Mouse (Mus musculus) layer of hippocampus, adult 11-12 months (tissue): ENCODE results near the gene Asic1.

Experiments
- DNase-seq: peaks from one replicate; pipeline ENCODE4 v3.0.0; 2022; ENCODE audit warnings: low spot score

Gene Asic1

DNA sequence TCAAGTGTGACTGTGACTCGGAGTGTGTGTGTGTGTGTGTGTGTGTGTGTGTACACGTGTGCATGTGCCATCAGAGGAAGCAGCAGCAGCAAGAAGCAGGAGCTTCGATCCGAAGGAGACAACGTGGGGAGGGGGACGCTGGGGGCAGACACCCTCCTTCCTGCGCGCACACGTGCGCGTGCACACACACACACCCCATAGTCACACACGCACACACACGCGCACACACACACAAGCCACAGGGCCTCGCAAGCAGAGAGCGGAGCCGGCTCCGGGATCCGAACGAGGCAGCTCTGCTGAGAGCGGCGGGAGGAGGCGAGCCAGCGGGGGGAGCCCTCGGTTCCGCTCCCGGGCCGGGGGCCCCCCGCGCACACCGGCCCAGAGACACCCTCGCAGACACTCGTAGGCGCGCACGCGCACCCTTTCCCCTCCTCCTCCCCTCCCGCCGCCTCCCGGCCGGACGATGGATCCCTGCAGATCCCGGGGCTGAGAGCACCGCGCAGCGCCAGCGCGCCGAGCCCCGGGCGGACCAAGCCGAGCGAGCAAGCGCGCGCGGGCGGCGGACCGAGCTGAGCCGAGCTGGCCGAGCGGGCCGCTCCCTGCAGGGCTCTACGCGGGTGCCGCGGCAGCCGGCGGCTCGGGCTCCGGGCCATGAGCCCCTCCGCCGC, at the start of gene Asic1:
Gene Asic1 (plus strand): TSS at position 215 of the 668 bp plus-strand sequence.
- peak; percentile 64 for DNase-seq

GRCm38 (mm10) chr15:99622063-99622462, 48.1 kb upstream of the Asic1 start:
- DNase-seq = no peak

DNA sequence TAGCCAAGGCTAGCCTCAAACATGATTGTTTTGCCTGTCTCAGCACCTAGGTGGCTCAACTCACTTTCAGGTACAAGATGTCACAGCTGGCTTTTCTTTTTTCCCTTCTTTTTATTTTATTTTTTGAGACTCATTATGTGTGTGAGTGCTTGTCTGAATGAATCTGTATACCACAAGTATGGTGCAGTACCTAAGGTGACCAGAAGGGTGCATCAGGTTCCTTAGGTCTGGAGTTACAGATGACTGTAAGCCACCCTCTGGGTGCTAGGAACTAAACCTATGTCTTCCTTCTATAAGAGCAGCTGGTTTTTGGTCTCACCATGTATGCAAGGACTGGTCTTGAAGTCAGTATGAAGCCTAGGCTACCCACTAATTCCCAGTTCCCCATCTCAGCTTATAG, 38.5 kb upstream of the Asic1 start:
- DNase-seq = no peak

GRCm38 (mm10) chr15:99634702-99635101, 35.5 kb upstream of the Asic1 start:
- DNase-seq = no peak

GRCm38 (mm10) chr15:99637405-99638123, 32.6 kb upstream of the Asic1 start:
- DNase-seq = no peak

GRCm38 (mm10) chr15:99638124-99638485, 32.1 kb upstream of the Asic1 start:
- no peak for DNase-seq

DNA sequence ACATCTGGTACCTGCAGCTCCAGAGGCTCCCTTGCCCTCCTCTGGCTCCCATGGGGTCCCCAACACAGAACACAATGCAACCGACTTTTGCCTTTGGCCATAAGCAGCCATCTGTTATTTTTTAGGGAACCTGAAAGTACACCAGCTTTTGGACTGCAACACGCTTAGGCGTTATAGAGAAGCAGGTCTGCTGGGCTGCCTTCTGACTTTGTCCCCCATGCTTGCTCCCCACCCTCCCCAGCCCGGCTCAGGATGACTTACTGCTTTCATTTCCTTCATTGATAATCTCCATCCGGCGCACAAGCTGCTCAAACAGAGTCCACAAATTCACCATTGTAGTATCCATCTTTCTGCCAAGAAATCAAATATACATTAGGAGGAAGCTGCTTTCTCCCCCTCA, 27.5 kb upstream of the Asic1 start:
- no peak for DNase-seq

- no peak for DNase-seq
Observed at GRCm38 (mm10) chr15:99643832-99644231, 26.3 kb upstream of the Asic1 start.

DNA sequence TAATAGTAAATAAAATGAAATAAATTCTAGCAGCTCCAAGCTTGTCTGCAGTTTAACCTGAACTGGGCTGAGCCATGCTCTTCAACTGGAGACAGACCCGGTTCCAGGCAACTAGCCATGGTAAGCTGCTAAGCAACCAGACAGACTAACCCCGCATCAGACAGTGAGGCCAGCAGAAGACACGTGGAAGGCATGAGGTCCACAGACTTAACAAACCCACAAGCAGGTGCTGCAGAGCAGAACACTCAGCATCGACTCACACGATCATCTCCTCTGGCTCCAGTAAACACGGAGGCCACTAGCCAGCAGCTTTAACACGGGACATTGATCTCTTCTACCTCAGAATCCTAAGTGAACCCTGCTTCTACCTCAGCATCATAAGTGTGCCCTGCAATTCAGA, 25.4 kb upstream of the Asic1 start:
- peak; percentile 37 for DNase-seq

GRCm38 (mm10) chr15:99648326-99648725, 21.8 kb upstream of the Asic1 start:
- DNase-seq = no peak

GRCm38 (mm10) chr15:99649067-99649761, 21.0 kb upstream of the Asic1 start:
- DNase-seq = no peak

- no peak for DNase-seq
Observed at GRCm38 (mm10) chr15:99650304-99650703, 19.9 kb upstream of the Asic1 start.

DNA sequence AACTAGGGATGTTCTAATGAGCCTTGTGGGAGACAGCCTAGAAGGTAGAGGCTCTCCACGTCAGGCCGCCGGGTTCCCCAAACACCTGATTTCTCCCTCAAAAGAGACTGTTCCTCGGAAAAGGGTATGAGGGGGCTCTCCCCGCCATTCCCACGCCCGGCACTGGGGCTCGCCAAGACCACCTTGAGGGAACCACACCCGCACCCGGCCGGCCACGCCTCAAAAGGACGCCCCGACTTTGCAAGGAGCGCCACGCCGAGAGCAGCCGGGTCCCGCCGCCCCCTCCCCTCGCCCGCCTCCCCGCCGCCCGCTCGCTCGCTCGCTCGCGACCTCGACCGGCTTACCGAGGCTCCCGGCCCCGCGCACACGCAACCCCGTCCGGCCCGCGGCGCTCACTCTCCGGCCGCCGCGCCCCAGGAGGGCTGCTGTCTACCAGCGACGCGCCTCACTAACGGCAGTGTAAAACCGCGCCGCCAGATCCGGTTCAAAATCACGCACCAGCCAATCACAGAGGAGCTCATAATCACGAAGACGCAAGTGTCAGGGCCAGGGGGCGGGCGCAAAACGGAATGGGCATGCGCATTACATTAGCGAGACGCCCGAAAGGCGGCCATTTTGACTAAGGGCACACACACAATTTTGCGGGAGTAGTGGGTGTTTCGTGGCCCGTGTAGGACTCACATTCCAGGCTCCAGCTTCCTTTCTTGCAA, 18.9 kb upstream of the Asic1 start, which contains the start of gene Racgap1:
Gene Racgap1 (minus strand): TSS at position 494 of the 710 bp plus-strand sequence.
- peak; percentile 98 for DNase-seq

DNA sequence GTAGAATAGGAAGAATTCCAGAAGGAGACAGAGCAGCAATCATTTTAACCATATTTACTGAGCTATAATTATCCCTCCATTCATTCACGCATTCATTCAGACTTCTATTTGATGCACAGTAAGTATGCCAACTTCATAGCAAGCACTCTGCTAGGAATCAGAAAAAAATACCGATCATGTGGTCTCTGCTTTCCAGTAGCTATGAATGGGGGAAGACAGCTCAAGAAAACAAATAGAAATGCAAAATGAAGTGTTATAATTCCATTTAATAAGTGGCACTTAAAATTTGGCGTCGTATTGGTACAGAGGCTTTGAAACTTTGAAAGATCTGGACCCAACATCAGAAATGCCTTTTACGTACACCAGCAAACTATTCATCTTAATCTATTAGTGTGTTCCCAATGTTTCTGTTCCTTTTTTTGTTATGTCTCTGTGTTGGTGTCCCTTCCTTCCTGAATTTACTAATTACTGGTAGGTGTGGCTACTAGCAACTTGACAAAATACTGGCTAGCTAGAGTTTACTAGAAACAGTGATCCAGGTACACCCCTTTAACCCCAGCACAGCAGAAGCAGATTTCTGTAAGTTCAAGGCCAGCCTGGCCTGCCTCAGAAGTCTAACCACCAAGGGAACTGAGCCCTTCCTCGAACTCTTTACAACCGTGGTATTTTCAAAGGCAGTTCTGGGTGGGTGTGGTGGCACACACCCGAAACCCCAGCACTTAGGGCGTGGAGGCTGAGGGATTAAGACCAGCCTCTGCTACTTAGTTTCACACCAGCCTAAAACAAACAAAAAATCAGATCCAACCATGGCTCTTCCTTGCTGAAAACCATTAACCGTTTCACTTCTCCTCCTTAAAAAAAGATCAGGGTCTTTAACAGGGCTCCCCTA, 17.9 kb upstream of the Asic1 start:
- no peak for DNase-seq

- no peak for DNase-seq
Observed at GRCm38 (mm10) chr15:99653291-99653690, 16.9 kb upstream of the Asic1 start.

DNA sequence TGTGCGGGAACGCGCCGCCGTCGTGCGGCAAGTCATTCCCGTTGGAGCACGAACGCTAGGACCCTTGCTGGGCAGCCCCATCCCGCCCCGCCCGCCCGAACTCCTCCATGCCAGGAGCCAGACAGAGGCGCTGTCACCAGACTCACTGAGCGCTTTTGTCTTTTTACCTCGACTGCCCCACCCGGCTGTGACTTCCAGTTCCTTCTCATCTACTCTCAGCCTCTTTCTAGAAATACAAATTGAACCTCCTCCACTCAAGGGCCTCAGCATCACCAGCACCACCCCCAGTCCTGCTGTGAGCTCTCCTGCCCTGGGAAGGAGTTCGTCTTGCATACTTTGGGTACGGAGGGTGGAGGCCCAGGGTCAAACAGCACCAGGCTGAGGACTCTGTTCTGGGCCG, 16.3 kb upstream of the Asic1 start:
- no peak for DNase-seq

GRCm38 (mm10) chr15:99655956-99656355, 14.2 kb upstream of the Asic1 start:
- DNase-seq = no peak

DNA sequence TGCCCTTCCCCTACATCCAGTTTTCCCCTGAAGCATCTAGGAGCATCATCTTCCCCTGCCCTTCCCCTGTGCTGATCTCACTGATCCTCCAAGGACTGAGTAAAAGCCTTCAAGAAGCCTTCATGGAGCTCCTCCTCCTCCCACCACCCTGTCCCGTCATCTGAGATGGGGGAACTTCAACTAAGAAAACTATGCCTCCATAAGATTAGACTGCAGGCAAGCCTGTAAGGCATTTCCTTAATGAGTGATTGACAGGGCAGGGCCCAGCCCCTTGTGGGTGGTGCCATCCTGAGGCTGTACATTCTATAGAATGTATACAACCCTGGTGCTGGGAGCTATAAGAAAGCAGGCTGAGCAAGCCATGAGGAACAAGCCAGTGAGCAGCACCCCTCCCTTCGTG, 11.7 kb upstream of the Asic1 start:
- DNase-seq = no peak

DNA sequence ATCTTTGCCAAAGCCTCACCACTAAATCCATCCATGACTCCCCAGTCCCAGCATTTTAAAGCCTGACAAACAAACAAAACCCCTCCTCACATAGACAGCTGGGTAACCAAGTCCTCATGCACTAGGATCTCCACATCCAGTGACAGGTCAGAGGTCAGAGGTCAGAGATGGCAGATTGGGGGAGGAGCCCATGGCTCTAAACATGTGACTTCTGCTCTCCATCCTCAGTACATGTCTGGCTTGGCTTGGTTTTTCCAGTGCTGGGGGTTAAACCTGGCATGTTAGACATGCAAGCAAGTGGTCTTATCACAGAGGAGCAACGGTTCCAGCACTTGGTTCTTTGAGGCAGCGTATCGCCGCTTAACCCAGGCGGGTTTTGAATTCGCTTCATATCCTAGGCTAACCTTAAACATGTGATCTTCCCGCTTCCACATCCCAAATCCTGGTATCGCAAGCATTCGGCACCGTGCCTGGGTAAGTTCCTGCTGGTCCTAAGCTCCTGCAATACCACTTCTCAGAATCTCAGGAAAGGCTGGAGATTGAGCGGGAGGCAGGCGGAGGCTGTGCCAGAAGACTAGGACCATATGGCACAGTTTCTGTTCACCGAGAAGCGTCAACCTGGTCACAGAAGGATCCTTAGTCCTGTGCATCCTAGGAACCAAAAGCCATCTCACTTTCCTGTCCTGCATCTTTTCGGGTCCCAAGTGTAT, 8.9 kb upstream of the Asic1 start:
- no peak for DNase-seq

DNA sequence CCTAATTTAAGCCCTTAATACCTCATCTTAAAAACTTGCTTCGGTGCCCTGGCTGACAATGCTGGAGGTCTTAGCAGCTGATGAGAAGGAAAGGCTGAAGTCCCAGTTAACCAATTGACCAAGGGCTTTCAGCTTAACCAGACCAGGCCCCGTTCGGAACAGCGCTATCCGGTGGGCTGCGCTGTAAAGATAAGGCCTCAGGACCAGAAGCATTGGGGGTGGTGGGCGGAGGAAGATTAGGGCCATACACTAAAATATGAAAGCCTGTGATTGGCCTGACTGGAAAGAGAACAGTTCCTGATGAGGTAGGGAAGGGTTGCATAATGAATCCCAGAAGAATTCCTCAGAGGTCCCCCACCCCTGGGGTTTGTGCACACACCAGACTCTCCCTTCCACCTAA, 7.8 kb upstream of the Asic1 start:
- DNase-seq = no peak
